Mouse (Mus musculus) duodenum, adult 2 months (tissue): ENCODE measurements around the gene Mfsd11. TPM values are rescaled to one million over a fixed set of nuclear protein-coding genes. Genes with fewer than 3 reads are reported as not detected.

Experiments
- polyA plus RNA-seq: library from polyadenylated mRNA; depleted of rRNA; stranded (reverse); fragments of >200 nt; gene quantifications from 2 replicates; pipeline ENCODE4 v1.2.3, GENCODE M21; 2012; ENCODE audit warnings: low replicate concordance; rRNA removed

The Mfsd11 gene
- 28.4 and 39.6 TPM in 2 replicates for polyA plus RNA-seq

DNA sequence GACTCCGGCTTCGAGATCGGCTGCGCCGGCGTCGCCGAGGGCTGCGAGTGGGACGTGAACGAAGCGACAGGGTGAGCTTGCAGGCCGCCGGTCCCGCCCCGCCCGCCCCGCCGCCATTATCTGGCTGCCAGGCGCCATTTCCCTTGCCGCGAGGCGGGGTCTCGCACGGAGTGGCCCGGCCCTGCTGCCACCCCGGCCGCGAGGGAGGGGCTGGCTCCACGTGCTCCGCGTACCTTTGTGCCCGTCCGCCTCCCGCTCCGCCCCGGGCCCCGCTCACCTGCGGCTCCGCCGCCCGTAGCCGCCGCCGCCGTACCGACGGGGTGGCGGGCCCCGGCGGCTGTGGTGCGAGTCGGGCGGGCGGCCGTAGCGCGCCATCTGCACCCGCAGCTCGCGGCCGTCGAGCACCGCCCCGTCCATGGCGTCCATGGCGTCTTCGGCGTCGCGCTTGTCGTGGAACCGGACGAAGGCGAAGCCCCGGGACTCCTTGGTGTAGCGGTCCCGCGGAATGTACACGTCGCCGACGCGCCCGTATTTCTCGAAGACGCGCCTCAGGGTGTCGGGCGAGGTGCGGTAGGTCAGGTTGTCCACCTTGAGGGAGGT lies at the start of gene Mfsd11:
TSS of gene Mfsd11 (plus strand) at position 150 of the 600 bp plus-strand sequence.

DNA sequence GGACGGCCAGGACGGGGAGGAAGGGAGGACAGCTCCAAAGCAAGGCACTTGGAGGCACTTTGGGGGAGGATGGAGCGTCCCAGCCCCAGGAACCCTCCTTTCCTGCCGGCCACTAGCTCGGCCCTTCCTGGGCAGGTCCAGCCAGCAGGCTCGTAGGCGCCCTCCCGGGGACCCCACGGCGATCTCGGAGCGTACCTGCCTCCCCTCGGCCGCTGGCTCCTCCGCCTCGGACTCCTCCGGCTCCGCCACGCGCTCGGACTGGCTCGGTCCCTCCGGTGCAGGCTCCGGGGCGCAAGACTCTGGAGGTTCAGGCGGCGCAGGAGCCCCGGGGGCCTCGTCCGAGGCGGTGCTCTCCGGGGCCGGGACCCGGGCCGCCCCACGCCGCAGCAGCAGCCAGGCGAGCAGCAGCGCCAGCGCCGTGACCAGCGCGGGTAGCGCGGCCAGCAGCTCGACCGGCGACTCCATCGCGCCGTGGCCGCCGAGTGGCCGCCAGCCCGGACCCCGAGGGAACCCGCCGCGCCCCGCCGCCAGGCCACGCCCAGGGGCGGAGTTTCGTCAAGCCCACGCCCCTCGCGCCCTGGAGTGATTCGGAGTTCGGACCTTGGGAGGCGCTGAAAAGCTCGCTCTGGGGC lies 24.6 kb upstream of the Mfsd11 start, which contains the start of gene Mxra7:
TSS of gene Mxra7 (minus strand) at position 513 of the 632 bp plus-strand sequence.

DNA sequence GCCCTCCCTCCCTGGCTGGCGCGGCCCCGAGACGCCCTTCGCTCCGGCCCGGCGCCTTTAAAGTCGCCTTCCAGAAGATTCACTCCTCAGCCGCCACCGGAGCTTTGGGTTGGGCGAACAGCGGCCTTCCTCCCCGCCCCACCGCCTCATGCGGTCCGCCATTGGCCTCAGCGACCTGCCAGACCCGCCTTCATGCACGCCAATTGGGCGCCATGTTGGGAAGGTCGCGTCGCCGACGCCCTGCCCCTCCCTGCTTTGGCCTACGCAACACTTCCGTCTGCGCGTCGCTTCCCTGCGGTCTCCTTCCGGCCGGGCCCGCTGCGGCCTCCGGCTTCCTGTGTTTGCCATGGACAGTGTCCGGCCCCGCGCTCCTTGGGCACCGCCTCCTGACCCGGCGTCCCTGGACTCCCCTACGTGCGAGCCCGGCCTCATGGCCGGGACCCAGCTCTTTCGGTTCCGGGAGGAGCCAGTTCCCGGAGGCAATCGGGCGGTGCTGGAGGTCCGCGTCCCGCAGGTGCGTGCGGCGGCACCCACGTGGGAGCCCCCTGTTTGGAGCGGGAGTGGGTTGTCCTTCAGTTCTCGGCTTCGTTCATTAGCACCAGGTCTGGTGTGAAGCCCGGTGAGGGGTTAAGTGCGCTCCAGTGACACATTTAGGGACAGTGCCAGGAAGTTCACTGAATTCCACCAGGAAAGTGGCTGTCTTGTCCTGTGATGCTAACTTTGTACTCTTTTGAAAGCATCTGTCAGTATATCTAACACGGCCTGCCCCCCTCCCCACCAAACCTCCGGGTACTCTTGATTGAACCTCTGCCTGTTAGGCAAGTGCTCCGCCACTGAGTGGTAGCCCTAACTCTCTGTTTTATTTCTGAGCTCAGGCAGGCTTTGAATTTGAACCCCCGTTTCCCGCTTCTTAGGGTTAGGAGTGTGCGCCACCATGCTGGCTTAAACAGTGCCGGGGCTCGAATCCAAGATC lies 8.7 kb upstream of the Mfsd11 start, which contains the start of the genes Mettl23 and Jmjd6:
TSS of gene Mettl23 (plus strand) at position 18 of the 973 bp plus-strand sequence.
TSS of gene Jmjd6 (minus strand) at position 189 of the 973 bp plus-strand sequence.

DNA sequence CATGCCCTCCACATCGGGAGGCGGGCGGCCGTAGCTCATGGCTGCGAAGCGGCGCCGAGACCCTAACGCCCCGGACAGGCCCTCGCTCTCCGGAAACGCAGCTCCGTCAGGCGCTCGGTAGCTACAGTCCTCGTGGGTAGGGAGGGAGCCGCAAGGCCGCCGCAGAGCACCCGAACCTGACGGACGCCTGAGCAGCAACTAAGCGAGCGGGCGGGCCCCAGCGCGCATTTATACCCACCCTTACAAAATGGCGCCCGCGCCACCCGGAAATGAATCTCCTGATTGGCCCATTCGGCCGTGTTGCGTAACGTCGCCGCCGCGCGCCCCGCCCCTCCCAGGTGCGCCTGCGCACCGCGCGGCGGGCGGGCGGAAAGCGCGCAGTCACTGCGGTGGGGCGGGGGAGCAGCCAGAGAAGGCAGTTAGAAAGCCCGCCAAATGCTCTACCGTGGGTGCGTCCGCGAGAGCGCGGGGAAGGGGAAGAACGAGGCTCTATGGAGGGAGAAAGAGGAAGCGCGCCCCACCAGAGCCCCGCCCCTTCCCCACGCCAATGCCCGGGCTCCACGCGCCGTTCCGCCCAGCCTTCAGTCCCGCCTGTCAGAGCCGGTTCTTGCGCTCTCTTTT lies 761 bp downstream of the Mfsd11 start, which contains the start of gene Srsf2:
TSS of gene Srsf2 (minus strand) at position 204 of the 621 bp plus-strand sequence.

DNA sequence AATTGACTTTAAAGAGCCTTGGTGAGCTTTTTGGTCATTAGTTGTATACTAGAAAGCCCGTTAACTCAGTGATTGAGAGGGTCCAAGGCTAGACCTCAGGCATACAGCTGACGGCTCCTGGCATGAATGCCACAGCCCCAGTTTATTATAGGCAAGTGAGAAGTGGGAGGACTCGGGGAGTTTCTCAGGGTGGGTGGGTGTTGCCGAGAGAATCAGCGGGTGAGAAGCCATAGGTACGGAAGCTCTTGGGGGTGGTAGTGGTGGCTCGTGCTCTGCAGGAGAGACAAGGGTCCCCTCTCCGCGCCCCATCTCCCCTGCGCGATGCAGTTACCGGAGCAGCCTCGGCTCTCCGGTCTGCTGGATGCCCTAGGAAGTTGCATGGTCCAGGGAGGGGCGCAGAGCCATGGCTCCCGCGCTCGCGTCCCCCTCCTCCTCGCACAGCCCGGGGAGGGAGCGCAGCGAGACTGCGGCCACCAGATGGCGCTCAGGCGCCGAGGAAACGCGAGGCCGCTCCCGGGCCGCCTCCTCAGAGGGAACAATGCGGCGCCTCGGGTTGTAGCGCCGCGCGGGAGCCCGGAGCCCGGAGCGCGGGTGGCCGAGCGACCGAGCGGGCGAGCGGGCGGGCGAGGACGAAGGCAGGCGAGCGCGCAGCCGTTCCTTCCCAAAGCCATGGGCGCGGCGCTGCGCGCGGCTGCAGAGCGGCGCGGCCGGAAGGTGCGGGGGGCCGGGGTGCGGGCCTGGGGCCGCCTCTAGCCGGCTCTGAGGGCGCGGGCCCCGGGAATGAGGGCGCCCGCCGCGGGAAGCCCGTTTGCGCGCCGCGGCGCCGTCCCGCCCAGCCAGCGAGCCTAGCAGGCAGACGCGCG lies 66.3 kb downstream of the Mfsd11 start, which contains the start of gene Mgat5b:
TSS of gene Mgat5b (plus strand) at position 541 of the 863 bp plus-strand sequence.

Other genes with a start within 250 kb of the Mfsd11 start
- gene Rhbdf2, start 225.4 kb upstream of the Mfsd11 start, polyA plus RNA-seq = 42.6 and 44.9 TPM in 2 replicates
- gene Prcd, start 198.9 kb upstream of the Mfsd11 start, polyA plus RNA-seq = 1.4 TPM in 1 of 2 replicates, not detected in the other
- 25.9 and 31.4 TPM in 2 replicates for gene Cygb, start 198.1 kb upstream of the Mfsd11 start, polyA plus RNA-seq
- 1.5 and 5.1 TPM in 2 replicates for gene St6galnac1, start 76.9 kb upstream of the Mfsd11 start, polyA plus RNA-seq
- 86.9 and 113 TPM in 2 replicates for gene Mxra7, start 24.4 kb upstream of the Mfsd11 start, polyA plus RNA-seq
- gene Mettl23, start 9.2 kb upstream of the Mfsd11 start, polyA plus RNA-seq = 11.0 and 15.2 TPM in 2 replicates
- gene Jmjd6, start 9.0 kb upstream of the Mfsd11 start, polyA plus RNA-seq = 16.8 and 20.8 TPM in 2 replicates
- 559 and 787 TPM in 2 replicates for gene Srsf2, start 654 bp downstream of the Mfsd11 start, polyA plus RNA-seq
- 0.05 and 0.18 TPM in 2 replicates for gene Mgat5b, start 66.4 kb downstream of the Mfsd11 start, polyA plus RNA-seq